Mouse (Mus musculus) urinary bladder, postnatal 14 days (tissue): ENCODE measurements around the gene Dynlt1c.
"Not testable (repeated sequence)": the region's sequence is repeated elsewhere in the genome, so short reads cannot be mapped to it uniquely, and the experiment has no call there.

Source experiments
- DNase-seq: peaks from one replicate; pipeline ENCODE4 v3.0.0; 2021; ENCODE audit warnings: low spot score

The Dynlt1c gene

DNA sequence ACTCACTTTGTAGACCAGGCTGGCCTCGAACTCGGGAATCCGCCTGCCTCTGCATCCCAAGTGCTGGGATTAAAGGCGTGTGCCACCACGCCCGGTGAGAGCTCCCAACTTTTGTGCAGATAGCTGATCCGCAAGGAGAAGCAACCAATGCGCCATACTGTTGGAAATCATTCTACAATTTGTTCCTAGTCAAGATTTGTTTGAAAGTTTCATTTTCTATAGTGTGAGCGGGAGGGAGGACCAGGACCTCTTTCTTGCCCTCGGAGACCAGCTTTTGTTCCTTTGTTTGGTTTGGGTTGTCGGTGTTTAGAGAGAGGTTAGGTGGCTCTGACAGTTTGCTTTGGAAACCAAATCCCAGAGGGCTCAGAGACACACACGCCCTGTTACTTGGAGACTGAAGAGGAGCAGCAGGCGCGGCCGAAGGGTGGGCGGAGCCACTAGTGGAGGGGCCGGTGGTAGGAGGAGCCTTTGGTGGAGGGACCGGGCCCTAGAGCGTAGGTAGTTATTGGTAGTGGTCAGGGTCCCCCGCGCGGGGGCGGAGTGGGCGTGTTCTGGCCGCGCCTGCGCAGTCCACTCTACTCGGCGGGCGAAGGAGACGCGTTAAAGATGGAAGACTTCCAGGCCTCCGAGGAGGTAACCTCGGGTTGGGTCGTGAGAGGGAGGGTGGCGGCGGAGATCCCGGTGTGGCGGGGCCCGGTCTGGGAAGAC, at the start of gene Dynlt1c:
TSS of gene Dynlt1c (plus strand) at position 468 of the 708 bp plus-strand sequence.
- peak; percentile 82 for DNase-seq

DNA sequence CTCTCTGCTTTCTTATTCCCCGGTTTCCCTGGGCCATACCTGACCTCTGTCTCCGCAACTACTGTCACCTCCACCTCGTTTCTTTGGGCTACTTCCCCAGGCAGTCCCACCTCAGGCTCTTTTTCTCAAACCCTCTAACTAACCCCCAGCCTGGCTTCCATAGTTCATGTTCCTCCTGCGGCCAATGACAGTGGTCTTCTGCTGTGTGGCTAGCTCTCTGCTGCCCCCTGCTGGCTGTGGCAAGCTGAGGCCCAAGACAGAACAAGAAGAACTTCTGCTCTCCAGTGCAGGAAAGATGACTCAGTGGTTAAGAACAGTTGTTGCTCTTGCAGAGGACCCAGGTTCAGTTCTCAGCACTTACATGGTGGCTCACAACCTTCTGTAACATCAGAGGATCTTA, 47.7 kb upstream of the Dynlt1c start:
- DNase-seq = not testable (repeated sequence)

DNA sequence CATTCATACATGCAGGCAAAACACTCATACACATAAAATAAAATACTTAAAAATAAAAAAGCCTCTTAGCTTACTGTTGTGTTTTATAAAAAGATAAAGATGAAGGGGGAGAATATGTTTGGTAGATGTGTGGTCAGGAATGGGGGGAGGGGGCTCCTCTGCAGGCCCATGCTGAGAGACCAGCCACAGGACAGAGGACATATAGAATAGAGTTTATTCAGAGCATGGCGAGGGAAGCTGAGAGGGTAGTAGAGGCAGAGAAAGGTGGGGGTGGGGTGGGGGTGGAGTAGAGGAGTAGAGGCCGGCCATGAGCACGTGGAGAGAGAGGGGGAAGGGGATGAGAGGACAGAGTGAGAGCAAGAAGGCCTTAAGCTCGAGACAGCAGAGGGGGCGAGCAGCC, 47.2 kb upstream of the Dynlt1c start:
- not testable (repeated sequence) for DNase-seq

DNA sequence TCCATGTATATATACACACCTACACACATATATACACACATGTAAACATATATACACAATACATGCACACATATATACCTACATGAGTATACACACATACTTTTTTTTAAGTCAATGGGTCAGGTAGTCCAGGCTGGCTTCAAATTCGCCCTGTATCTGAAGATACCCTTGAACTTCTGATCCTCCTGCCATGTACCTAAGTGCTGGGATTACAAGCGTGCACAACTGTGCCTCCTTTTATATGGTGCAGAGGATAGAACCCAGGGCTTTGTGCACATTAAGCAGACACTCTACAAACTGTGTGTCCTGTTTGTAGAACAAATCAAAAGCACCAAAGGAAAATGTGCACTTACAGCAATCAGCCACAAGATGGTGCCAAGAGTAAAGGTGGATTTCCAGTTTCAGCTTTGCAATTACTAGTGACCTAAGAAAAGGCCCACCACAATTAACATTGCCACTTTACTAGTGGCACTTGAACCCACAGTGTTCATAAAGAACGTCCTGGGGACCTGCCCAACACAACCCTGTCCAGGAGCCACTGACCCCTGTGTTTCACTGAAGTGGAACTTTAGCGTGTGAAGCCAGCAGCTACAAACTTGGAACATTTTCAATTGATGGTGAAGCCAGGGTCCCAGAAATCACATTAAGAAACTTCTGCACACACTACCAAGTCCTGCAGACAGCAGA, 41.9 kb upstream of the Dynlt1c start:
- not testable (repeated sequence) for DNase-seq

DNA sequence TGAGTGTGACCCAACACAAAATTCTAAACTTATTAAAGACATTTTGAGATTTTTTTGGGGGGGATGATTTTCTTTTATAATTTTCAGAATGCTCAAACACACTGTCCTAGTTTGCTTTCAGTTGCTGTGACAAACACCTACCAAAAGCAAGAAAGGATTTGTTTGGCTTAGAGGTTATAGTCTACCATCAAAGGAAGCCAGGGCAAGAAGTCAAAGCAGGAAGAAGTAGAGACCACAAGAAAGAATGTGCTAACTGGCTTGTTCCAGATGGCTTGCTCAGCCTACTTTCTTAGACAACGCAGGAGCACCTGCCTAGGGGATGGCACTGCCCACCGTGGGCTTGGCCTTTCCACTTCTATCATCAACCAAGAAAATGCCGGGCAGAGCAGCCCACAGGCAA, 36.6 kb upstream of the Dynlt1c start:
- not testable (repeated sequence) for DNase-seq

DNA sequence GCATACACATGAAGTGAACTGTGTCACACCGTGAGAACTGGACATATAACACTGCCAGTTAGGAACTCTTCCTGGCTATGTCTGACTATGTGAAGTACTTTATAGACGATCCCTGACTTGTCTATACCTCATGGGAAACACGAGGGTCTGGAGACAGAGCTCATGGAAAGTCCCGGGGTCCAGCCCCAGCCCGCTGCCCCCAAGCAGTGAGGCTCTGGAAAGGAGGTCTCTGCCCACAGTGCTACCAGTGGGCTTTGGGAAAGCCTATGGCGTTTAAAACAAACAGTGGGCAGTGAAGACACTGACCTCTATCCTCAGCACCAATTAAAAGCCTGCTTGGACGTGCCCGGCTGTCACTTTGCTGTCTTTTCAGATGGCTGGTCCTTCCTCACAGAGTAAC, 33.6 kb upstream of the Dynlt1c start:
- not testable (repeated sequence) for DNase-seq

DNA sequence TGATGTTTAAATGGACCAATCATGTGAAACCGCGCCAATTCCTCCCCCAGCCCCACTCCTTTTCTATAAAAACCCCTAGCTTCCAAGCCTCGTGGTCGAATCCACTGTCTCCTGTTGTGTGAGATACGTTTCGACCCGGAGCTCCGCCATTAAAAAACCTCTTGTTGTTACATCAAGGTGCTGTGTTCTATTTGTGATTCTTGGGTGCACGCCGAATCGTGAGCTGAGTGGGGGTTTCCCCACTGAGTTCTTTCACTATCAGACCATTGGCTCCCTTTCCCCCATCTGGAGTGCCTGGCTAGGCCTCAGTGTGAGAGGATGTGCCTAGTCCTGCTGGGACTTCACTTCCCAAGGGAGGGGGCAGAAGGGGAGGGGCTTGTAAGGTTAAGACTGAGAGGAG, 30.2 kb upstream of the Dynlt1c start:
- DNase-seq = not testable (repeated sequence)

DNA sequence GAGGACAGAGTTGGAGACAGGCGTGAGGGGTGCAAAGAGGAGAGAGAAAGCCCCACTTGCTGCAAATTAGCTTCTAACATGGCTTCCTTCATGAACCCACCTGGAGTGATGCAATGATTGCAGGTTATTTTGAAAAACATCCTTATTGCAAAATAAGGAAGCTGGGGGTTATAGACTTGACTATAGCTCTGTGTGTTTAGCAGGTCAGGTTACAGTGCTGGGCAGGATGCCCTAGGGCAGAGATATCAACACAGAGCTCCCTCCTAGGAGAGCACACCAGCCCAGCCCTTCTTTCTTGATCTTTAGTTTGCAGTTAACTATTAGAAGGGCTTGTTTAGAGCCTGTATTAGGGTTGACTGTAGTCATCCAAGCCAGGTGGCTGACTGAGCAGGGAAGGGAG, 29.3 kb upstream of the Dynlt1c start:
- not testable (repeated sequence) for DNase-seq

DNA sequence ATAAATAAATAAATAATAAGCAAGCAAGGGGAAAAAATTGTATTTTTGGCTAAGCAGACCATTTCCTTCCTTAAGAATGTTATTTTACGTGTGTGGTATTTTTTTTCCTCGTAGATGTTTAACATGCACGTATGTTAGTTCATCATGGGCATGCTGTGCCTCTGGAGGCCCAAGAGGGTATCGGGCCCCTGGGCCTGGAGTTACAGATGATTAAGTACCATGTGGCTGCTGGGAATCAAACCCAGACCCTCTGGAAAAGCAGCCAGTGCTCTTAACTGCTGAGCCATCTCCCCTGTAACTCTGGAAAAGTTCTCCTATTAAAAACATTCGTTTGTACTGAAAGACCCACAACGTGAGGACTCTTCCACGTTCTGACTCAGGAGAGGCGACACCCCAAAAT, 26.1 kb upstream of the Dynlt1c start:
- not testable (repeated sequence) for DNase-seq

DNA sequence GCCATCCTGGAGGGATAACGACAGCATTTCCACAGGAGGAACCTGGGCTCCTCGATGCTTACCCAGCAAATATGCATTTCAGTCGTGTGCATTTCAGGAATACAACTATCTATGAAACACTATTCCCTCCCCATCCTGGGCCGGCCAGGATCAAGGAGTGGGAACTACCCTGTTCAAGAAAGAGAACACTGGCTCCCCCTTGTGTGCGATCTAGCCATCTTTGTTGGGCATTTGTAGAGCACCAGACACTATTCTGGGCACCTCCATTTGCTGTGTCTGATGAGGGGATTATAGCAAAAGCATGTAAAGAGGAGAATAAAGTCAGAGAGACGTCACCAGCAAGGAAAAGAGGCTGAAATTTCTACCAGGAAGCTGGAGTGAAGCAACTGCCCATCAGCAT, 12.8 kb upstream of the Dynlt1c start:
- not testable (repeated sequence) for DNase-seq

DNA sequence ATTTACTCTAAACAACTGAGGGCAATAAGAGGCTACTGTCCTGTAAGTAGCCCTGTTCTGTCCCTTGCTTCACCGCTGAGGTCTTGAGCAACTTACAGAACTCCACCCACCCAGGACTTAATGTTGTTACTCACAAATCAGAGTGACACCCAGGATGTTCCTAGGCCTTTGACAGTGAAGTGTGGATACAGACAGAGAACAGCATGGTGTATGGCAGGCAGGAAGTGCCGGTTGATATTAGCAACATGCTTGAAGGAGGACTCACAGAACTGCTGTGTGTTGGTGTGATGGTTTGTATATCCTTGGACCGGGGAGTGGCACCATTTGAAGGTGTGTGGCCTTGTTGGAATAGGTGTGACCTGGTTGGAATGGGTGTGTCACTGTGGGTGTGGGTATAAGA, 9.4 kb upstream of the Dynlt1c start:
- DNase-seq = not testable (repeated sequence)

DNA sequence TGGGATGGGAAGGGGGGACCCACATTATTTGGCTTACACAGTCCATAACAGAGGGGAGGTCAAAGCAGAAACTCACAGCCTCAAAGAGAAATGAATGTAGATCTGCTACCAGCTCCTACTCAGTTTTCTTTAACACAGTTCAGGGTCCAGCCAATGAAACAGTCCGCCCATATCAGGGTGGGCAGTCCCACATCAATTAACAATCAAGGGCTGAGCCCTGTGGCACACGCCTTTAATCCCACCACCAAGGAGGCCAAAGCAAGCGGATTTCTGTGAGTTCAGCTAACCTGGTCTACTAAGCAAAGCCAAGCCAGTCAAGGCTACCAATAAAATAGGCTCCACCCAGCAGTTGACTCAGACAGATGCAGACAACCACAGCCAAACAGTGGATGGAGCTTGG, 7.6 kb upstream of the Dynlt1c start:
- not testable (repeated sequence) for DNase-seq

DNA sequence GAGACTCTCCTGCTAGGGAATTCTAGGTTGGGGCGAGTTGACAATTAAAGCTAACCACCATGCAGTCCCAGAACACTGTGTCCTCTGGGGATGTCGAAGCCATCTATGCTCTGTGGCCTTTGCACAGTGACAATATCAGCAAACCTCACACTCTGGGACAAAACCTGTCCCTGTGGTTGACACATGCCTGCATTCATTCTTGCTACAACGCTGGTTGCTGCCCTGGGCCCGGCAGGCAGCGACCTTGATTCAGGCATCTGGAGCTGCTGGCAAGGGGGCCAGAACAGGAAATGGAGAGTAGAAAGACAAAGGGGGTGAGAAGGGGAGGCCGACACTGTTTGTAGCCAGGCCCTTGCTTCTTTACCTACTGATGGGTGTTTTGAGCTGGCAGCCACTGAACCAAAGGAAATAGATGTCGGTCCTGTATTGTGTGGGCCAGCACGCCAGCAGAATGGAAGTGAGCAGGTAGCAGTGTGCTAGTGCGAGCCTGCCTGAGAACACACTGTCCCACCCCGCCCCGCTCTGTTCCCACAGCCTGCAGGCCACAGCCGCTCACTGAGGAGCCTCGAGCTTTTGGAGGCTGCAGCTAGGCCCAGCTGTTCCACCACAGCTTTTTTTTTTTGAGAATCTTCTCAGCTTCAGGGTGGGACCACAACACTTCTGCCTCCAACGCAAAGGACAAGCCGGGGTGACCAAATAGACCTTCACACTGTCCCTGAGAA, 5.5 kb upstream of the Dynlt1c start:
- peak; percentile 53 for DNase-seq

DNA sequence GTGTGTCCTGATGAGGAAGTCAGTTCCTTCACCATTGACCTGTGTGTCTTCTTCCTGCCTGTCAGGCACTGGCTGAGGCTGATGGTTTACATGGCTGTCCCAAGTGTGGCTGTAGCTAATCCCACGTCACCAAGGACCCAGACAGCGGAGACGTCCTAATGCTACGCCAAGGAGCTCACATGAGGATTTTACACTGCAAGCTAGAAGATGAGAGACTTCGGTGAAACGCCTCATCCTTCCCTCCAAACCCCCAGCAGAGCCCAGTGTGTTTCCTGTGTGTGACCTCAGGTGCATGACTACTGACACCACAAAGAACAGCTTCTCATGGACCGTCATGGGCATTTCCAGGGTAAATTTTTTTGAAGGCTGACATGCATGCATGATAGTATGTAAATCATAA, 3.1 kb upstream of the Dynlt1c start:
- DNase-seq = not testable (repeated sequence)

DNA sequence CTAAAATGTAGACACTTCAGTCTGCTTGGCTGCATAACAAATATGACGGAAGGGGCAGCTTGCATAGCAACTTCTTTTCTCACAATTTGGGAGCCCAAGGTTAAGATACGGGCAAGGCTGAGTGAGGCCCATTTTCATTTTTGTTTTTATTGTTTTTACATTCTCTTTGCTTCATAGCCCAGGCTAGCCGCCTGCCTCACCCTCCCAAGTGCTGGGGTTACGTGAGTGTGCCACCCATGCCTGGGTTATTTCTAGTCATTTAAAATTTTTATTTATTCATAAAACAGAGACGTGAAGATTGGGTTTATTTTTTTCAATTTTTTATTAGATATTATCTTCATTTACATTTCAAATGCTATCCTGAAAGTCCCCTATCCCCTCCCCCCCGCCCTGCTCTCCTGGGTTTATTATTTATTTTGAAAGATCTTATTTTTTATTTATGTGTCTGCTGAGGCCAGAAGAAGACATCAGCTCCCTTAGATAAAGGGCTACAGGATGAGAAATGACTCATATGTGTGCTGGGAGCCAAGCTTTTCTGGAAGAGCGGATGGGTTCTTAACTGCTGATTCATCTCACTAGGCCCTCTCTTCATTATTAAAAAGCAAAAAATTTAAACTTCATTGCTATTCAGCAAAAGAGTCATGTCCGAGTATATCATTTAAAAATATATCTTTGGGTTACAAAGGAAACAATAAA, 1.1 kb upstream of the Dynlt1c start:
- peak; percentile 67 for DNase-seq

DNA sequence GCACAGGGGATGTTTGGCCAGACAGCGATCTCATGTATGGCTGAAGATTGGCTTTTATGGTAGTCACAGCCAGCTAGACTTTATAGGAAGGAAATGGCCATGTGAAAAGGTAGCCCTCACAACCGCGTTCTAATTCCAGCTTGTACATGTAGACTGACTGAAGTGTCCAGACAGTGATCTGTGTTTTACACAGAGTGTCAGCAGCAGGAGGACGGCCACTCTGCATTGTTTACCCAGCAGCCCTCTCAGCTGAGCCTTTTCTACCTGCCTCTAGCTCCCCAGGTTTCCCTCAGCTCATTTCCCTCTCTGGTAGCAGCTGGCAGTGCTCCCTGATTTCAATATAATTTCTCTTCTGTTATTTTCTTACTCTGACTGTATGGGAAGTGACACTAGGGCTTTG, 734 bp downstream of the Dynlt1c start:
- not testable (repeated sequence) for DNase-seq

DNA sequence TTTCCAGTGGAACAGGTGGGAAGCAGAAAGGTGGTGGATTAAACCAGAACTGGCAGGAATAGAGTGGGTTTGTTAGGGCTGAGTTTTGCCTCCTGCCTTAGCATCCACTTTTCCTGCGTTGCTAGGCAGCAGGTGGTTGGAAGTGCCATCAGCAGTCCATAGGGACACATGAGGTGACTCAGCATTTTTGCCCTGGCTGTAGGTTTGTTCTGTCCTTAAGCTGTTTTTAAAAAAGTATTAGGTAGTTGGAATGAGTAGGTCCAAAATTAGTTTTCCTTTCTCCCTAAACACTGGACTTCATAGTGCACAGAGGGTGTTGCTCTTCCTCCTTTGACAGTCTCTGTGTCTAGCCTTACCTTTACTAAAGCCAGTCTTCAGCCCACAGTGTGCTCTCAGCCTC, 3.9 kb downstream of the Dynlt1c start:
- DNase-seq = not testable (repeated sequence)

DNA sequence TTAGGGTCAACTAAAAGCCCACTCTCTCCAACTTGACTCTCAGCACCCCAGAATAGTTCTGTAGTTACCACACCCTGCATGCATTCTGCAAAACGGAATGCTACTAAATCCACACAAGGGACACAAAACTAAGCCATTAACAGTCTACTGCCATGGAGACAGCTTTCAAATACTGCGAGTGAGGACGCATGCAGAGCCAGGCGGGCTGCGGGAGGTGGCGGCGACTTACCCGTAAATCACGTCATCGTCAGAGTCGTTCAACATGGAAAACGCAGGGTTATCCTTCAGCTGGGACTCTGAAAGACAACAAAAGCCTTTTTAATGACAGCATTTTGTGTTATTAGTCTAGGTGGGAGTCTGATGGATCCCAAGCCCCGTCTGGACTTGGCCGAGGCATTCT, 12.1 kb downstream of the Dynlt1c start:
- DNase-seq = not testable (repeated sequence)

DNA sequence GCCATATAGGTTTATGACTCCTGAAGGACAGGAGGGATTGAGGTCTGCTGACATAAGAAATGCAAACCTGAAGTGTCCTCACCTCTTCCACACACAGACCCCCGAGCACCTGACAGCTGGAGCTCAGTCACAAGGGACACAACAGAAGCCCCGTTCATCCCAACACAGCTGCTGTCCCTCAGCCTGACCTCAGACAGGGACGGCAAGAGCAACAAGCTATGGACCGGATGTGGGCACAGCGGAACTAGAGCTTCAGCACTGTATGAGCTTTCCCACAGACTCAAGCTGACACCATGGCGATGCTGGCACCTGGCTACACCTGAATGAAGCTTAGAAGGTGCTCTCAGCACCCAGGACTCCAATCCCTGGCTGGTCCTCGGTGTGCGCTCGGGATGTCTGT, 12.8 kb downstream of the Dynlt1c start:
- DNase-seq = not testable (repeated sequence)

DNA sequence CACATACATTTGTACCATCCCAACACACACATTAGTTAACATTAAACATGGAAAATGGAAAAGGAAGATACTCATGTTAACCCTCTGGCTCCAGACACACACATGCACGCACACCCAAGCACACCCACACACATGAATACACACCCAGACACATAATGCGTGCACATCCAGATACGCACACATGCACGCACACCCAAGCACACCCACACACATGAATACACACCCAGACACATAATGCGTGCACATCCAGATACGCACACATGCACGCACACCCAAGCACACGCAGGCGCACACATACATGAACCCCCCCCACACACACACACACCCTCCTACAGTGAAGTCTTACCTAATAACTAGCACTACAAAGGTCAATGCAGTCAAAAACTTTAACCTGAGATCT, 15.3 kb downstream of the Dynlt1c start:
- not testable (repeated sequence) for DNase-seq

DNA sequence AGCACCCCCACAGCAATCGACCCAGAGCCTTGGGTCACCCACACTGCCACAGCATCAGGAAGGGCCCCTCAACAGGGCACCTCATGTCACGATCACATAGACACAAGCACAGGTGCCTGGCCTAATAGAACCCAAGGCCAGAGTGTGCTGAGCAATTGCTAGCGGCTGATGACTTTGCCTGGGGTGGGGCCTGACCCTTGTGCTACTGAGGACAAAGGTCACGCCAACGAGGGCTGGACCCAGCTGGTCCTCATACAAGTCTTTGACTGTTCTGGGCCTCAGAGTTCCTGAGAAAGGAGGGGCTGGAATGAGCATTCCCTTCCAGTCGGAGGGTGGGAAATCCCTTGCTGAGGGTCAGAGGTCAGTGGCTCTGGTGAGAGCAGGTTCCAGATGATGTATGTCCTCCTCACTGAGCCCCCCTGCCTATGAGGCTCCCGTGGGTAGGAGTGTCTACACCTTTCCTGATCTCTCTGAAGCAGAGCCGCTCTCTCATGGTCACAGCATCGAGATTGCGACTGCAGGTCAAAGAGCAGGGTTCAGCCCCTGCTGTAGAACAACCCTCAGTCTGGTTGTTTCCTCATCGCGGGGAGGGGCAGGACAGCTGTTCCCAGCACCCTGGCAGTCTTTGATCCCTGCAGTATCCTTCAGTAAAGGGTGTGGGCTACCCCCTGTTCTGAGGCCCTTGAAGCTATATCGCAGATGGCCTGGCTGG, 16.4 kb downstream of the Dynlt1c start:
- not testable (repeated sequence) for DNase-seq

DNA sequence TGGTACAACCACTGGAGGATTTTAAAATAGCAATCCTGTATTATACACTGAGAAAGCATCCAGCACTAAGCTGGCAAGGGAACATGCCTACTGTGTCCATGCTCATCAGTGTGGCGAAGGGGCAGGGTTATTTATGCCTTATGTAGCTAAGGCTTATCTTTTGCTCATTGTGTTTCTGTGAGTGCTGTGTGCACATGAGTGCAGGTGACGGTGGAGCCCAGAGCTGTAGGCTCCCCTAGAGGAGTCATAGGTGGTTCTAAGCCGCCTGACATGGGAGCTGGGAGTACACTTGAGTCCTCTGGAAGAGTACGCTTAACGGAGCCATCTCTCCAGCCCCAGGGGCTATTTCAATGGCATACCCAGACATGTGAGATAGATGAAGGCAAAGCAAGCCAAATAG, 17.8 kb downstream of the Dynlt1c start:
- not testable (repeated sequence) for DNase-seq
